In genomic region chr12:105438259-105438658, GRCm38 (mm10) we compare ENCODE assay signal across 16 mouse cellular contexts. TPM values are rescaled to one million over a fixed set of nuclear protein-coding genes. Genes with fewer than 3 reads are reported as not detected.
DNase-seq lines count a peak whose midpoint lies in the region; ATAC-seq lines count a peak whose summit lies in the region.
"Had no signal": no experiment of that assay in that cellular context is flagged by ENCODE, and none has a peak within 500 bp of the region (broad histone marks: within the 10 kb centered on the region; RNA-seq: fewer than 3 reads in every experiment).

No protein-coding gene starts in this region.

- intact Hi-C loops in left cerebral cortex, postnatal 25 days (cut with DNase I): loop anchor here (1.0 kb wide), 1 partner anchor 11 kb away; no protein-coding TSS in a partner anchor

- H3K27ac ChIP-seq in embryonic facial prominence, embryonic 15.5 days (replicated peaks): peak overlapping the region; percentile 28; the same call in 1 of the 2 replicates
- H3K27ac ChIP-seq in embryonic facial prominence, embryonic 10.5 days (replicated peaks): no peak overlapping the region
- no peak overlapping the region for H3K27ac ChIP-seq in kidney, embryonic 15.5 days
- H3K27ac ChIP-seq in lung, embryonic 15.5 days: 0 out of 2 replicates have a peak overlapping the region, but pooled peaks have one; percentile 22
- H3K27ac ChIP-seq: hindbrain, embryonic 13.5 days; limb, embryonic 12.5 days; stomach, embryonic 15.5 days had no signal

- H3K4me2 ChIP-seq in embryonic facial prominence, embryonic 15.5 days (replicated peaks): no peak overlapping the region
- no peak overlapping the region for H3K4me2 ChIP-seq in kidney, embryonic 15.5 days
- H3K4me2 ChIP-seq in lung, embryonic 15.5 days: no peak overlapping the region
- H3K4me2 ChIP-seq: hindbrain, embryonic 13.5 days; limb, embryonic 12.5 days; stomach, embryonic 15.5 days had no signal

- no peaks in the 10 kb centered on the region for H3K36me3 ChIP-seq in embryonic facial prominence, embryonic 15.5 days
- H3K36me3 ChIP-seq in embryonic facial prominence, embryonic 10.5 days (replicated peaks): no peaks in the 10 kb centered on the region
- H3K36me3 ChIP-seq in kidney, embryonic 15.5 days: no peaks in the 10 kb centered on the region
- no peaks in the 10 kb centered on the region for H3K36me3 ChIP-seq in lung, embryonic 15.5 days
- H3K36me3 ChIP-seq: hindbrain, embryonic 13.5 days; limb, embryonic 12.5 days; stomach, embryonic 15.5 days had no signal

- H3K4me3 ChIP-seq in embryonic facial prominence, embryonic 15.5 days (replicated peaks): no peak overlapping the region
- no peak overlapping the region for H3K4me3 ChIP-seq in embryonic facial prominence, embryonic 10.5 days
- no peak overlapping the region for H3K4me3 ChIP-seq in kidney, embryonic 15.5 days (replicated peaks)
- H3K4me3 ChIP-seq in lung, embryonic 15.5 days: no peak overlapping the region
- H3K4me3 ChIP-seq: hindbrain, embryonic 13.5 days; limb, embryonic 12.5 days; stomach, embryonic 15.5 days had no signal

- no peak overlapping the region for H3K9ac ChIP-seq in embryonic facial prominence, embryonic 15.5 days
- no peak overlapping the region for H3K9ac ChIP-seq in kidney, embryonic 15.5 days
- no peak overlapping the region for H3K9ac ChIP-seq in lung, embryonic 15.5 days
- H3K9ac ChIP-seq: hindbrain, embryonic 13.5 days; limb, embryonic 12.5 days; stomach, embryonic 15.5 days had no signal

- DNase-seq in embryonic facial prominence, embryonic 10.5 days (ENCODE audit: low spot score): no peak
- DNase-seq in kidney, postnatal 14 days: peak; percentile 17
- no peak for DNase-seq in lung, postnatal 25 days (ENCODE audit: low spot score)
- peak; percentile 28 to 86 for DNase-seq in left cerebral cortex, postnatal 25 days (ENCODE audit: low spot score in 2 of 2)
- DNase-seq in yolk sac, embryonic 10.5 days (ENCODE audit: low spot score): no peak
- DNase-seq: cerebellum, adult 11-12 months; heart, adult 18-20 months; kidney, adult 11 months; thymus, postnatal 25 days had no signal

- no peak for ATAC-seq in embryonic facial prominence, embryonic 15.5 days (ENCODE audit: insufficient number of reproducible peaks, low FRiP score, low TSS enrichment, low read depth)
- no peak for ATAC-seq in kidney, embryonic 15.5 days (replicated peaks; ENCODE audit: low FRiP score)
- no peak for ATAC-seq in lung, embryonic 15.5 days (ENCODE audit: borderline replicate concordance, extremely low read depth, low FRiP score, low TSS enrichment)
- ATAC-seq: Patski had no signal

- peaks cover 6% of the 10 kb centered on the region; the same call in 1 of the 2 replicates for H3K4me1 ChIP-seq in embryonic facial prominence, embryonic 15.5 days
- H3K4me1 ChIP-seq in embryonic facial prominence, embryonic 10.5 days: no peaks in the 10 kb centered on the region
- H3K4me1 ChIP-seq in kidney, embryonic 15.5 days: no peaks in the 10 kb centered on the region
- no peaks in the 10 kb centered on the region for H3K4me1 ChIP-seq in lung, embryonic 15.5 days
- H3K4me1 ChIP-seq: hindbrain, embryonic 13.5 days; limb, embryonic 12.5 days; stomach, embryonic 15.5 days had no signal

- H3K27me3 ChIP-seq in embryonic facial prominence, embryonic 15.5 days: no peaks in the 10 kb centered on the region
- H3K27me3 ChIP-seq in embryonic facial prominence, embryonic 10.5 days (replicated peaks; ENCODE audit: low read depth, poor library complexity, severe bottlenecking): no peaks in the 10 kb centered on the region
- H3K27me3 ChIP-seq in kidney, embryonic 15.5 days: no peaks in the 10 kb centered on the region
- H3K27me3 ChIP-seq in lung, embryonic 15.5 days: no peaks in the 10 kb centered on the region
- H3K27me3 ChIP-seq: hindbrain, embryonic 13.5 days; limb, embryonic 12.5 days; stomach, embryonic 15.5 days had no signal

- no peaks in the 10 kb centered on the region for H3K9me3 ChIP-seq in embryonic facial prominence, embryonic 15.5 days (replicated peaks)
- no peaks in the 10 kb centered on the region for H3K9me3 ChIP-seq in embryonic facial prominence, embryonic 10.5 days
- no peaks in the 10 kb centered on the region for H3K9me3 ChIP-seq in kidney, embryonic 15.5 days (replicated peaks)
- H3K9me3 ChIP-seq in lung, embryonic 15.5 days: no peaks in the 10 kb centered on the region
- H3K9me3 ChIP-seq: hindbrain, embryonic 13.5 days; limb, embryonic 12.5 days; stomach, embryonic 15.5 days had no signal

- WGBS in embryonic facial prominence, embryonic 15.5 days: 37% methylated on average over 5 of the region's 5 CpGs
- 43% methylated on average over 5 of the region's 5 CpGs for WGBS in embryonic facial prominence, embryonic 10.5 days
- 50% methylated on average over 5 of the region's 5 CpGs for WGBS in kidney, embryonic 15.5 days
- 22% methylated on average over 5 of the region's 5 CpGs for WGBS in lung, embryonic 15.5 days

RNA-seq across cellular contexts. Expression of gene D430019H16Rik, which starts 15.4 kb away (rescaled TPM):
- polyA plus RNA-seq in embryonic facial prominence, embryonic 15.5 days (2015; fragmentation: Nextera tagmentation; extraction: Ambion mirVana): 1.6 and 1.7 TPM in 2 replicates
- 2.3 and 2.7 TPM in 2 replicates for polyA plus RNA-seq in embryonic facial prominence, embryonic 10.5 days (2016; fragmentation: Nextera tagmentation; extraction: Ambion mirVana)
- polyA plus RNA-seq in kidney, embryonic 15.5 days (2015; fragmentation: Nextera tagmentation; extraction: Ambion mirVana): 1.4 and 1.7 TPM in 2 replicates
- 1.1 and 1.3 TPM in 2 replicates for polyA plus RNA-seq in lung, embryonic 15.5 days (2015; fragmentation: Nextera tagmentation; extraction: Ambion mirVana)
- 10 to 100 TPM; 96.6 to 99.5 TPM for total RNA-seq in left cerebral cortex, postnatal 25 days (2021)

Comparison
In these comparisons a context has a peak if more than half of its experiments do, and no peak if none do; other contexts are left out.
1. H3K27ac ChIP-seq: peak in embryonic facial prominence, embryonic 15.5 days (single experiment) and lung, embryonic 15.5 days (single experiment); none in embryonic facial prominence, embryonic 10.5 days (single experiment) and kidney, embryonic 15.5 days (single experiment).
2. DNase-seq: peak in kidney, postnatal 14 days (single experiment) and left cerebral cortex, postnatal 25 days (2 of 2); none in embryonic facial prominence, embryonic 10.5 days (single experiment), lung, postnatal 25 days (single experiment) and yolk sac, embryonic 10.5 days (single experiment).